Mouse (Mus musculus): Measurements from ENCODE around the gene Zfp600.
"Not testable (repeated sequence)": the region's sequence is repeated elsewhere in the genome, so short reads cannot be mapped to it uniquely, and the experiment has no call there.

Gene Zfp600

GRCm38 (mm10) chr4:146156524-146156923 is at the start of gene Zfp600:
Gene Zfp600, plus strand, starts transcription at chr4:146156824.
- in situ Hi-C loops (cut with MboI; ENCODE audit: low sequenced_read_pairs), result not testable (repeated sequence)

GRCm38 (mm10) chr4:146162893-146163292 is 6.3 kb downstream of the Zfp600 start:
- in situ Hi-C loops (cut with MboI; ENCODE audit: low sequenced_read_pairs), result not testable (repeated sequence)

GRCm38 (mm10) chr4:146167202-146167832 is 10.7 kb downstream of the Zfp600 start:
- in situ Hi-C loops (cut with MboI; ENCODE audit: low sequenced_read_pairs), result not testable (repeated sequence)

GRCm38 (mm10) chr4:146167879-146168532 is 11.4 kb downstream of the Zfp600 start:
- in situ Hi-C loops (cut with MboI; ENCODE audit: low sequenced_read_pairs), result not testable (repeated sequence)

- in situ Hi-C loops (cut with MboI; ENCODE audit: low sequenced_read_pairs), result not testable (repeated sequence)
These were observed 12.1 kb downstream of the Zfp600 start for GRCm38 (mm10) chr4:146168730-146169215.

GRCm38 (mm10) chr4:146173378-146174226 is 17.0 kb downstream of the Zfp600 start:
- in situ Hi-C loops (cut with MboI; ENCODE audit: low sequenced_read_pairs), result not testable (repeated sequence)

GRCm38 (mm10) chr4:146204357-146204756 is 47.7 kb downstream of the Zfp600 start:
- in situ Hi-C loops (cut with MboI; ENCODE audit: low sequenced_read_pairs), result not testable (repeated sequence)

GRCm38 (mm10) chr4:146239252-146240244 is 82.9 kb downstream of the Zfp600 start:
- in situ Hi-C loops (cut with MboI; ENCODE audit: low sequenced_read_pairs), result not testable (repeated sequence)

- in situ Hi-C loops (cut with MboI; ENCODE audit: low sequenced_read_pairs), result not testable (repeated sequence)
These were observed 85.5 kb downstream of the Zfp600 start for GRCm38 (mm10) chr4:146242119-146242518.
